Mouse (Mus musculus): Measurements from ENCODE around the gene Gins3.

DNA sequence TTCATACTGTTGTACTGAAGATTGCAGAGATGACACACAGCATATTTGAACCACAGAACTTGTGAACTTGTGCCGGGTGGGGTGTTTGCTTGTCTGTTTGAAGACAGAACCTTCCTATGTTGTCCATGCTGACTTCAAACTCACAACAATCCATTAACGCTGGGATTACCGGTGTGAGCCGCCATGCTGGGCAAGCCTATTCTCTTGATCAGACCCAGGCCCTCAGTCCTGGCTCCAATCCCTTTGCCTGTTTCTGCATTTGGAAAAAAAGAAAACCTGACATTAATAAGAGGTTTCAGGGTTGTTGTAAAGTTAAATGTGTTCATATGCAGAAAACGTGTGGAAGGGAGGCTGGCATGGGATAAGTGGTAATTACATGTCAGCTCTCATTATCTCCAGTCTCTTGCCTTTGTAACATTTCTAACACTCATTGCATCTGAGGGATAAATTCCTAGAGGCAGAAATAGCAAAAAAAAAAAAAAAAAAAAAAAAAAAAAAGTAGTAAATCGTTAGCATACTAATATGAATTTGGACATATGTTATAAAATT, 27.2 kb downstream of the Gins3 start:
- TF ChIP-seq HCFC1 (IDR thresholded peaks at IDR 0.05; ENCODE audit: borderline replicate concordance, insufficient read depth, low read length) (no peak), ZC3H11A (IDR thresholded peaks at IDR 0.05; ENCODE audit: borderline replicate concordance, low read depth, low read length) (no peak)

Data from ES-E14 (cell line).